Mouse (Mus musculus) adrenal gland (tissue): ENCODE measurements around the gene Terb1.

ENCODE experiments used
- intact Hi-C: fragments of 180-260 bp; cut with DNase I; formaldehyde crosslinking; loops from one replicate; pipeline ENCODE4 v1.15.1; 2025
- long read RNA-seq, 2 experiments: library from polyadenylated mRNA; unstranded; transcript quantifications; one replicate each; pipeline ENCODE4 v2.0.0; 2020; ENCODE audit warnings: borderline replicate concordance in 1 of 2; ENCODE audit not compliant: insufficient replicate concordance in 1 of 2

The Terb1 gene
- long read RNA-seq, experiment 1: 0 reads
- long read RNA-seq, experiment 2: 0 reads

GRCm38 (mm10) chr8:104509061-104510006 lies at the start of gene Terb1:
Gene Terb1 (minus strand): TSS chr8:104509910.
- intact Hi-C loops: no loop called here

DNA sequence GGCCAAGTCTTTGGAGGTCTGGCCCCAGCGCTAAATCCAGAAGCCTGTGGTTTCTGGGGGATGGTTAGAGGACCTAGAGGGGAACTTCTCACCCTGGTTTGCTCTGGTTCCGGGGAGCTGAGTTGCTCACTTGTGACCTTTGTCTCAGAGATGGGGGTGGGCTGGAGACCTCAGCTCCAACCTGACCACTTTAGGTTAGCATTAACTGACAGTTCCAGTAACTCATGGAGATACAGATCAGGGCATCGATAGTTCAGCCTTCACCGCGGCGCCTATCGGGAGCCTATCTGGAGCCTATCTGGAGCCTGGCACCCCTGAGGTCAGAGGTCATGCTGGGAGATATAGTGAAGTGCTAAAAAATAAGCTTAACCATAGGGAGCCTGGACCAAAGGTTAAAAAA lies 47.5 kb upstream of the Terb1 start:
- intact Hi-C loops: no loop called here

- intact Hi-C loops: no loop called here
Measured at GRCm38 (mm10) chr8:104555191-104555590, 45.5 kb upstream of the Terb1 start.

DNA sequence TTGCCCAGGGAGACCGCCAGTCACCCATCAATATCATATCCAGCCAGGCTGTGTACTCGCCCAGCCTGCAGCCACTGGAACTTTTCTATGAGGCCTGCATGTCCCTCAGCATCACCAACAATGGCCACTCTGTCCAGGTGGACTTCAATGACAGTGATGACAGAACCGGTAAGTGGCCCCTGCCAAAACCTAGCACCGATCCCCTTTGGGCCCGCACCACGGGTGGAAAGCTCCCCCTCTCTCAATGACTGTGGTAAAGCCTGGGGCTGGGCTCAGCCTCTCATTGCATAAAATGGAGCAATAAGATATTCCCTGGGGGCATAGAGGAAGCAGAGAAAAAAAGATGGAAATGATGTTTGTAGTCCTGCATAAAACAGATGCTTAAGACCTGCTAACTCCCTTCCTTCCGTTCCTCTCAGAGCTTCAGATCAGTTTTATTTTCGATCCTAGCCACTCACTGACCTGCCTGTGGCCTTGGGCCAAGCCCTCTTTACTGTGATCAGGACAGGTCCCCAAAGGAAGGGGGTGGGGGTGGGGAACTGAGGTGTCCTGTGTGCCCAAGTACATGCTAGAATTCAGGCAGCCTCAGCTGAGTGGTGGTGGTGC lies 33.8 kb upstream of the Terb1 start:
- intact Hi-C loops: no loop called here

GRCm38 (mm10) chr8:104542160-104542559 lies 32.5 kb upstream of the Terb1 start:
- intact Hi-C loops: no loop called here

GRCm38 (mm10) chr8:104541515-104541880 lies 31.8 kb upstream of the Terb1 start:
- intact Hi-C loops: no loop called here

GRCm38 (mm10) chr8:104540710-104541514 lies 31.2 kb upstream of the Terb1 start:
- intact Hi-C loops: no loop called here

DNA sequence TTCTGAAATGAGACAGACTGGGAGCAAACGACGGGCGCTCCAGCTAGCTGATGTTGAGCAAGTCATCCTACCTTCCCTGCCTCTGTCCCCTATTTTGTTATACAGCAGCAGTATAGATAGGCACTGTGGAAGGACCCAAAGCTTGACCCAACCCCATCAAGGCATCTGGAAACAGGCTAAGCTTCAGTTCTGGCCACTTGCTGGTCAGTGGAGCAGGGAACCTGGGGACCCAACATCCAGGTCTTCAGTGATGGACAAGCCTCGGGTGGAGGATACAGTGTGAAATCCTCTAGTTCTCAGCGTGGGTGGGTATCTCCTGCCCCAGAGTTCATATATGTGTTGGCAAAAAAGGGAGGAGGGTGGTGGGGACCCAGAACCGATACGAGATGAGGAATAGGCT lies 30.5 kb upstream of the Terb1 start:
- intact Hi-C loops: no loop called here

- intact Hi-C loops: no loop called here
Measured at GRCm38 (mm10) chr8:104539566-104539965, 29.9 kb upstream of the Terb1 start.

DNA sequence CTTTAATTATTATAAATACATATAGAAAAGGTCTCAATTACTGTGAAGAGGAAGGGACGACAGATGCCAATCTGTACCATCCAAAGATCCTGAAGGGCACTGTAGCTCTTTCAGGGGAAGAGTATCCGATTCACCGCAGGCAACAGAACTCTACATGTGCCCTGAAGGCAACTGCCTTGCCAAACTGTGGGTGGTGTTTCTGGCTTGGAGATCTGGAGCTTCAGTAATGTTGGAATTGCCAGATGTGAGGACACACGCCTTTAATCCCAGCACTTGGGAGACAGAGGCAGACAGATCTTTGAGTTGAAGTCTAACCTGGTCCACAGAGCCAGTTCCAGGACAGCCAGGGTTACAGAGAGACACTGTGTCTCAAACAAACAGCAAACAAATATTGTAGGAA lies 29.2 kb upstream of the Terb1 start:
- intact Hi-C loops: no loop called here

GRCm38 (mm10) chr8:104536028-104536427 lies 26.3 kb upstream of the Terb1 start:
- intact Hi-C loops: no loop called here

GRCm38 (mm10) chr8:104535378-104535777 lies 25.7 kb upstream of the Terb1 start:
- intact Hi-C loops: loop anchor here (2.0 kb wide), 1 partner anchor 33 kb away; no protein-coding TSS in a partner anchor

- intact Hi-C loops: loop anchor here (2.0 kb wide), 1 partner anchor 34 kb away; no protein-coding TSS in a partner anchor
Measured at GRCm38 (mm10) chr8:104534779-104535141, 25.1 kb upstream of the Terb1 start.

- intact Hi-C loops: loop anchor here (2.0 kb wide), 1 partner anchor 35 kb away; no protein-coding TSS in a partner anchor
Measured at GRCm38 (mm10) chr8:104533971-104534778, 24.5 kb upstream of the Terb1 start, which contains the start of the genes Nae1 and Car7. Gene Nae1 (minus strand): TSS chr8:104534637. Gene Car7 (plus strand): TSS chr8:104534689.

GRCm38 (mm10) chr8:104533551-104533950 lies 23.8 kb upstream of the Terb1 start:
- intact Hi-C loops: no loop called here

GRCm38 (mm10) chr8:104529671-104530070 lies 20.0 kb upstream of the Terb1 start:
- intact Hi-C loops: no loop called here

- intact Hi-C loops: no loop called here
Measured at GRCm38 (mm10) chr8:104517872-104518271, 8.2 kb upstream of the Terb1 start.

DNA sequence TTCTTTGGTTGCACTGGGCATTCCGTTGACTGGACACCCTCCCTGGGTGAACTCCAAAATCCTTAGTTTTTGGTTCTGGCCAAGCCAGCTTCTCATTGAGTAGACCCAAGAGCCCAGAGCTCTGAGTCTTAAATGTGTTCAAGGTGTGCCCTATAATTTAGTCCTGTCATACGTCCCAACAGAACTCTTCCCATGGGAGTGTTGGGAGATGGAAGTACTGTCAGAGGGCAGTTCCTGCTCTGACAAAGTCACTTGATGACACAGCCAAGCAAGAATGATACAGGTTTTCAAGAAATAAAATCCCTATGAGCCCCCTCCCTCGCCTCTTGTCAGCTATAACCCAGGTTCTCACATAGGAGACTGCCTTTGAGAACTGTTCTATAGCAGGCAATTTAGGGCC lies 424 bp upstream of the Terb1 start:
- intact Hi-C loops: no loop called here

DNA sequence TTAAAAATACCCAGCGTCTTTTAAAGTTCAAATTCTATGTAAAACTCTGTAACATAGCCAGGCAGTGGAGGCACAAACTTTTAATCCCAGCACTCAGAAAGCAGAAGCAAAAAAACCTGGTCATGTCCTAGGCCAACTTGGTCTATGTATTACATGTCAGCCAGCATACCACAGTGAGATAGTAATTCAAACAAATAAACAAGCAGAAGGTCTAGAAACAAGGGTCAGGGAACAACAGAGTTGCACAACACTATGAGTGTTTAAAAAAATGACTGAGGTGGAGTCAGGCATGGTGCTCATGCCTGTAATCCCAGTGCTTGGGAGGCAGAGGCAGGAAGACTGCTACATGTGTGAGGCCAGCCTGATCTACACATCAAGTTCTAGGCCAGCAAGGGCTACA lies 30.6 kb downstream of the Terb1 start:
- intact Hi-C loops: no loop called here

- intact Hi-C loops: no loop called here
Measured at GRCm38 (mm10) chr8:104472465-104472864, 37.2 kb downstream of the Terb1 start.

GRCm38 (mm10) chr8:104467463-104467862 lies 42.2 kb downstream of the Terb1 start:
- intact Hi-C loops: no loop called here
